Mouse (Mus musculus) c-Kit-positive CD71-positive TER-119-negative erythroid progenitor cells, embryonic 14.5 days (primary cell): ENCODE results near the gene Pax6.
A peak's percentile ranks its signal among the peaks of the same experiment; 100 is the strongest.

Source experiments
- DNase-seq: peaks from one replicate; pipeline ENCODE4 v3.0.0-alpha.2; 2013; ENCODE audit warnings: low read depth

The Pax6 gene

DNA sequence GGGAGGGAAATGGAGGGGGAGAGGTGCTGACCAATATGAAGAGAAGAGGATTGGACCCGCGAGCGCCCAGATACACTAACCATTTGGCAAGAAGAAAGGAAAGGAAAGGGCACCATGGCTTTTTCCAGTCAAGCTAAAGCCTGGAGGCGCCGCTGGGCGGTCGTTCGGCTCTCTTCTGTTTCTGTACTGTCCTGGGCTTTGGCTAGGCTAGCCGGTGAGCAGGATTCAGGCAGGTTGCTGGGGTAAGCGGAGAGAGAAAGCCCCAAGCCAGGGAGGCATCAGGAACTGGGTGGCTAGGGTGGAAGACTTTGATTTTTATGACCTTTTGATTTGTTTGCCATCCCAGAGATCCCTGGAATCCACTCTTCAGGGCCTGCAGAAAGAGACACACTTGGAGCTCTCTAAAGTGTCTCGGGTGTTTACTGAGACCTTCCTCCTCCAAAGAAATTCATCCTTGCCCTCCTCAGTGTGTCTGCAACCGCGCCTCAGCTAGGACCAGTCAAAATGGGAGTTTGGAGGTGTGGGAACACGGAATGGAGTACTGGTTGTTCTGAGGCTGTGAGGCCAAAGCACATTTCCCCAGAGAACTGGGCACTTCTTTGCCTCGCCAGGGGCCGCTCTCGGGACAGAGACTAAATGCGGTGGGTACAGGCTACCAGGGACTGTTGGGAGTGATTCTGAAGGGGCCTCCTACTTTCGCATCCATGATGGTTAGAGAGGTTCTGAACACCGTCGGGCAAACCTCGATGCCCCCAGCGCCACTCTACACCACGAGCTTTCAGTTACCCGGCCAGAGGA, 3.3 kb downstream of the Pax6 start:
- DNase-seq, result no peak

- no peak for DNase-seq
These were observed 3.9 kb downstream of the Pax6 start for GRCm38 (mm10) chr2:105672596-105672960.

- no peak for DNase-seq
These were observed 4.4 kb downstream of the Pax6 start for GRCm38 (mm10) chr2:105673054-105673453.

- DNase-seq, result no peak
These were observed 4.9 kb downstream of the Pax6 start for GRCm38 (mm10) chr2:105673631-105674060.

DNA sequence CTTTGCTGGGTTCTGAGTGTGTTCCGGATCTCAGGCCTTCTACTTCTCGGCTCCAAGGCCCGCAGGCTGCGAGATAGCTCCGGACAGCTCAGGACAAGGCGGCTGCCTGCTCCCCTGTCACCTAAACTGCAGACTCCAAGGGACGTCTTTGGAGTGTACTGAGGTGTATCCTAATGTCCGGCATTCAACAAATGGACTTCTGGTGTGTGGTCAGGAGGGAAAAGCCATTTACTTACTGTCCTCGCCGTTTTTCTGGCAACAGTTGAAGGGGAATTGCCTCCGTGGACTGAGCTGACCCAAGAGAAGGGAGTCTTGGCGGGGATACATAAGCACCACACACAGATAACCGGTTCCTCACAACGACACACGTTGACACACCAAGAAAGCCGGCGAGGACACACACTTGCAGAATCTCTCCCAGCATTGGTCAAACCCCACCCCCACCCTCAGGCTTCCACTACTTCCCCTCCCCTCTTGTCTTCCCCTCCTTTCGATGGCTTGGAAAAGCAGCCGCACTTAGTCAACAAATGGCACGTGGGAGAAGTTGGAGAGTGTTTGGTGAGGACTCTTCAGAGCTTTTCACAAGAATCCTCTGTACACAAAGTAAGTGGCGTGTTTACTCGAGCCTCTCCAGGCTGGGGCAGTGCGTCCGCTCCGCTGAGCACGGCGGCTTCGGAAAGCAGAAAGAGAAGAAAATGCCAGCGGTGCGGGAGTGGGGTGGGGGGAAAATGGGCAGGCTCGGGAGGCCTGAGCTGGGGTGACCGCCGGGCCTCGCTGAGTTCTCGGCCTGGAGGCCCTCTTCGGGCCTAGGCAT, 5.6 kb downstream of the Pax6 start:
- DNase-seq, result no peak

GRCm38 (mm10) chr2:105674875-105675729, 6.4 kb downstream of the Pax6 start:
- DNase-seq, result peak; percentile 55

DNA sequence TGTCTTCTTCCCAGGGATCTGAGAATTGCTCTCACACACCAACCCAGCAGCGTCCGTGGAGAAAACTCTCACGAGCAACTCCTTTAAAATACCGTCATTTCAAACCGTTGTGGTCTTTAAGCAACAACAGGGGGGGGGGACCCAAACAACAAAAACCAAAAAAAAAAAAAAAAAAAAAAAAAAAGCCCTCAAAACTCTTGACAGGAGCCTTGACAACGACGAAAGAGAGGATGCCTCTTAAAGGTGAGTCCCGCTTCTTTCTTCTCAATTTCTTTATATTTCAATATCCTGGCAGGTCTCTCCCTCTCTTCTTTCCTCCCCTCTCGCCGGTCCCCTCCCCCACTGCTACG, 7.0 kb downstream of the Pax6 start:
- no peak for DNase-seq

DNA sequence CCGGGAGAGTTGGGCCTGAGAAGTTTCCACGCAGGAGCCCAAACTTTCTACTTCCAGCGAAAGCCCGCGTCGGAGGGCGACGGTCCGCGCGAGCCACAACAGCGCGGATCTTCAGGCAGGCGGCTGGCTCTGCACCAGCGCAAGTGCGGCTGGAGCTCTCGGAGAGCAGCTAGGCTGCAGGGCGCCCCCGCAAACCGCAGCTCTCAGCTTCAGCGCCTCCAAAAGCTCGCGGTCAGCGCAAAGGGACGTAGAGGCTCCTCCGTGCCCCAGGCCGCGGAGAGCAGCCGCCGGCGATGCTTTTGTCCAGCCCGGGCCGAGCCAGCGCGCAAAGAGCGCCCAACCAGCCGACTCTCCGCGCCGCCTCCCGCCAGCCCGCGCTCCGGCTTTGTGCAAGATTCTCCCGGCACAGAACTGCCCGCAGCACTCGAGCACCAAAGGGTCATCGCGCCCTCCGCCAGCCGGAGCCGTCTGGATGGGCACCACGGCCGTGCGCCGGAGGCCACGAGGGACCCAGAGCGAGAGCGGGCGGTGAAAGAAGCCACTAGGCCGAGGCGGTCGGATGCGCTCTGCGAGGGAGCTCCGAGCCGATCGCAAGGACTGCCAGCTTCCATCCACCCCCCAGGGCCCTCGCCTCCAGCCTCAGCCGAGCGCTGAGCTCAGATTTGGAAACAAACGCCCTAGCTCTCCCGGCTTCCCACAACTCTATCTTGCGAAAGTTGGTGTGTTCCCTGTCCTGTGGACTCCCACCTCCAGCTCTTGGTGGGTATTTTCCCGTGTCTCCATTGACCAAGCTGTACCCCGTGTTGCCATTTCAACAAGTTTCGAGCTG, 7.6 kb downstream of the Pax6 start:
- no peak for DNase-seq

DNA sequence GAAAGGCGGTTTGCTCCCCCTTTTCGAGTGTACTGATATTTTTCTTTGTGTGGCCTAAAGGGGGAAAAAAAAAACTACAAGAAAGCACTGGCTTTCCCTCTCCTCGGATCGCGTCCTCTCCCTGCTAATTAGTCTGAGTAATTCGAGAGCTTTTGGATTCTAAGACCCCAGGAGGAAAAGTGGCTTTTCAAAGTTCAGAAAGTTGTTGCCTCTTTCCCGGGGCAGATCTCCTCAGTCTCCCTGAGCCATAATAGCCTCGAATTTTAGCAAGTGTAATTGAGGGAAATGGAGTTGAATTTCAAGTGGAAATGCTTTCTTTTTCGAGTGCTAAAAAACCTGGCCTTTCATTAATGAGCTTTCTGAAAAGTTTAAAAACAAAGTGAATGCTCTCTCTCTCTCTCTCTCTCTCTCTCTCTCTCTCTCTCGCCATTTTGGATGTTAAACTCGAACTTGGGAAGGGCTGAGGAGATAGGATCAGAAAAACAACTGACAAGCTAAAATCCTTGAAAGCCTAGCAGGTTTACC, 8.3 kb downstream of the Pax6 start:
- DNase-seq, result no peak

DNA sequence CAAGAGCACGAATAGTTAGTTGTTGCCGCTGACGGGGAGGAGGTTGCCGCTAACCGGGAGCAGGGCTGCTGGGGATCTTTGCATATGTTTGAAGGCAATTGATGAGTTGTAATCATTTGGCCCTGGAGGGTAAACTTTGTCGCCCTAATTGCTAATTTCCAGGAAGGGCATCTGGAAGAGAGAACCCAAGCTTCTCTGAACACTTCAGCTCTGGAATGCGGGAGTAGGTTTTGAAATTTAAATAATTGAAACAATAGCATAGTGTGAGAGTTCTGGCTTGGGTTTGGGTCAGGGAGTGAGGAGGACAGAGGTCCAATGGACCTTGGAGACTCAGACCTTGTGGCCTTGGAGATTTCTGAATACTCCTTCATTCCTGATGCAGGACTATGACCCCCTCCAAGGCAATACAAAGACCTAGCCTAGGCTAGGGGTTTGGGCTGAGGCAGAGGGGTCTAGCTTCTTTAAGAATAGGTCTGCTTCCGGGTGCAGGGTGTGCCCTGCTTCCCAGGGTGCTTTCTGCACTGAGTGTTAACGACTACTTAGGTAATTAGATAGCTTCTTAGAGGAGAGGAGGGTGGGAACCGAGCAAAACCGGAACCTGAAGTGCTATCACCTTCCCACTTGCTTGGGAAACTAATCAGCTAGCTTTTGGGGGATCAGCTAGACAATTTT, 8.9 kb downstream of the Pax6 start:
- no peak for DNase-seq

GRCm38 (mm10) chr2:105678306-105678705, 9.6 kb downstream of the Pax6 start:
- no peak for DNase-seq

GRCm38 (mm10) chr2:105678880-105679321, 10.2 kb downstream of the Pax6 start:
- DNase-seq, result no peak

DNA sequence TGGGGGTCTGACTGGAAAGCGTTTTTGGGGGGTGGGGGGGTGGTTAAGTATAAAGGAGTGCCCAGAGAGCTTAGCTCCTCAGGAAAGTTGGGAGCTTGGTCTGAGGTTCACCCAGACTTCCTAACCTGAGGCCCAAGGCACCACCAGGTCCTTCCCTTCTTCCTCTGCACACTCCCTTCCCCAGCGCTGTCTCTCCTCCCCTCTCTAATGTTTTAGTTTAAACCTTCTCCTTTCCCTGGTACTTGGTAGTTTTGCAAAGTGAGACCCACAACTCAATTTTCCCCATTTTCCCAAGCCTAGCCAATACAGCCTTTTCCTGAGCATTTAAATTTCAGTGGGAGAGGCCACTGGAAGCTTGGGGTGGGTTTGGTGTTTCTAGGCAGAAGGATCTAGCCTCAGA, 10.6 kb downstream of the Pax6 start:
- DNase-seq, result no peak

DNA sequence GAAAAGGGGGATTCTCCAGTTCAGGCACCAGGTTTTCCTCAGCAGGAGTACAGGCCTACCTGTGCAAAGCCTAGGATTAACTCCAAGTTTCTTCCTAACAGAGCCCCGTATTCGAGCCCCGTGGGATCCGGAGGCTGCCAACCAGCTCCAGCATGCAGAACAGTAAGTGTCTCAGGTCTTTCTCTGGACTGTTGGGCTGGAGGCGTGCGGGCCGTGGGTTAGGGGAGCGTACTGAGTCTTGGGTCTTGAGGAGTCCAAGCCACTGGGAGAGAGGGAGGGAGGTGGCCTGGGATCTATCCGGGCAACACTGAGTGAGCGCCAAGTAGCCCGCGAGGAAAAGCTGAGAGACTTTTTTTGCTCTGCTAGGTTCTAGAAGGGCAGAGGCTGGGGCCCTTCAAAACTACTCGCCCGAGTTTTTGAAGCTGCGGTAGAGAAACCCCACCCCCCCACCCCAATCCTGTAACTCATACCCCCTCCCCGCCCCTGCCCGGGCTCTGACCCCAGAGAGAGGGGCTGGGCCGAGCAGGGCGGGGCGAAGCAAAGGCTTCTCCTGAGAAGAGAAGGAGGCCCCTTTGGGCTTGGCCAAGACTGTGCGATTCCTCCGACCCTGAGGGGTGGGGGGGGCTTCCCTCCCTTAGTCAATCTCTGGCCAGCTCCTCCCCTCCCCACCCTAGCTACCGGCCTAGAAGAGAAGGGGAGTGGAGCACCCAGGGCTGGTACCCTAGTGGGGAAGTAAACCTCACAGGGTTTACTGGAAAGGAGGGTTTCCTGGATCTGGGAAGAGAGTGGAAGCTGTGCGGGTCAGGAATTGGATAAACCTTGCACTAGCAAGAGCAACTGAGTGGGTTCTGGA, 11.7 kb downstream of the Pax6 start:
- no peak for DNase-seq

DNA sequence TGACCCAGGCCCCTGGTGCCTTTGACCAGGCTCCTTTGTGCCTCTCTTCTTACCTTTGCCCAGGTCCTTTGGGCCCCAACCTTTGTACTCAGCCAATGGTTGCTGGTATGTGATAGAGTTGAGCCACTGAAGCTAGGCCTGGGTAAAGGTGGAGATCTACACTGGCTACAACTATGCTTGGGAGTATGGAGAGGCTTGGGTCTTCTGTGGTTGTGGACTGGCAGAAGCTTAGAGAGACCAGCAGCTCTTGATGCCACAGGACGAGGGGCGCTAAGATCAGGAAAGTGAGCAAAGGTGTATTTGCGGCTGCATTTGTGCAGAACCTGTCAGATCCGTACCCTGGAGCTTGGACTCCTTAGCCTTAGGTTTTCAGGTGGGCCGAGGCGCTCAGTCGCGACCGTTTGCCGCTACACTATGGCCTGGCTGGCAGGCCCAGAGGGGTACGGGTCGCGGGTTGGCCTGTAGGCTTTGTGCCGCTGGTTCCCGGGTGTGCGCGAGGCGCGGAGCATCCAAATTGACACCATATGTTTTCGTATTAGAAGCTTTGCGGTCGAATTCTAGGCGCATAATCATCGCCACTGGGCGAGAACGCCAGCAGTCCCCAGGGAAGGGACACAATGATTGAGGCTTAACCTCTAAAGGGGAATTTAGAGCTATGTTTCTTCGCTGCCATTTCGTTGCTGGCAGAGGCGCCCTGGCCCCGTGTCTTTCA, 12.5 kb downstream of the Pax6 start:
- DNase-seq, result no peak

DNA sequence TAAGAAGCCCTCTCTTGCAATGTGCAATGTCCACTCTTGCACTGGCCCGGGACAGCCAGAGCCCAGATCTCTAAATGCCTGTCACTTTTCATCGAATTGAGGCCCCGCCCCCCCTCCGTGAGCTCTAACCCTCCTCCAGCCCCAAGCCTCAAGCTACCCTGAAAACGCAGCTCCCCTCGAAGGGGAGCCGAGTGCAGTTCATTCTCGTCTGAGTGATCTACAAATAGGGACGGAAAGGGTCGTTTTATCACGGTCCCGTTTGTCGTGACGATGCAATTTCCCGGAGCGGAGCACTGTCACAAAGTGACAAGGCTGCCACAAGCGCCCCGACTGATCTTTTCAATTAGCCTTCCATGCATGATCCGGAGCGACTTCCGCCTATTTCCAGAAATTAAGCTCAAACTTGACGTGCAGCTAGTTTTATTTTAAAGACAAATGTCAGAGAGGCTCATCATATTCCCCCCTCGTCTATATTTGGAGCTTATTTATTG, 13.4 kb downstream of the Pax6 start:
- DNase-seq, result no peak

DNA sequence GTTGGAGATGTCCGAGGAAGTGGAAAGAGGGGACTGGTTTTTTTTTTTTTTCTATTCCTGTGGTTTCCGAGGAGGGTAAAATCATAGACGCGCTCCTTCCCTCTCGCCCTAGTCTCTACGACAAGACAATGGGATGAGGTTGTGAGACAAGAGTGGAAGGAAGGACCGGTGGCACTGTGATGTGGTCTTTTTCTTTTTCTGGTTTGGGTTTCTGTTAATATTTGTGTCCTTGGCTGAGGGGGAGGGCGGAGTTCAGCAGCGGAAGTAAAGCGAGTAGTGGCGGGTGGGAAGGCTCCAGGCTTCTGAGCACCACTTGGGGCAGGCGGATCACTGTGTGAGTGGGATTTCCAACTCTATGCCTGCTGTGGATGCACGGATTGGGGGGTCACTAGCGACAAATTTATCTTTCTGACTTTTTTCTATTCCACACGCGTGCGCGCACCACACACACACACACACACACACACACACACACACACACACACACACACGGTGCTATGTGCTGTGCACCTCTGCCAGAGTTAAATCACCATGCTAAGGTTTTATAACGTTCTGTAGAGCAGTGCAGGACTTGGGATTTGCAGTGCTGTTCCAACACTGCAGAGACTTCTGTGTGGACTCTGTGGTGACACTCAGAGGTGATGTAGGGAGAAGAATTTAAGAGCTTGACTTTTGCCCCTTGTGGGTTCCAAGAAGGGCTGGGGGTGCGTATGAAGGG, 14.1 kb downstream of the Pax6 start:
- DNase-seq, result no peak

GRCm38 (mm10) chr2:105683771-105684410, 15.2 kb downstream of the Pax6 start:
- no peak for DNase-seq
